Mouse (Mus musculus): ENCODE data around the gene Commd8.
A peak's percentile ranks its signal among the peaks of the same experiment; 100 is the strongest.
"Not testable (repeated sequence)": the region's sequence is repeated elsewhere in the genome, so short reads cannot be mapped to it uniquely, and the experiment has no call there.

The Commd8 gene

DNA sequence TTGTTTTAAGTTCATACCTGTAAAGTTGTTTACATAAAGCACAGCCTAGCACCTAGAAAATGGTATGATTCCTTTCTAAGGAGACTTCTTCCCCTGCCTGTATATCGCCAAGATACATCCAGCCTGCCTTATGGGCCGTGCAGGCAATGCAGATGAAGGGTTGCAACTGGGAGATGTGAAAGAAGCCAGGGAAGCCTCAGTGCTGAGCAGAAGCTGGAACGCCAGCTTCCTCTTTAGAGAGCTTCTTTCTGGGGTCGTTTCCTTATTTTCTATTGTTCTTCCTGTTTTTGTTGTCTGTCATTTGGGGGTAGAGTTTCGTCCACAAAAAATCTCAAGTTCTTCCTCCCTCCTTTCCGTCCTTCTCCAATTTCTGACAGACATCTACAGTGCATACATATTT lies 2.1 kb upstream of the Commd8 start:
- no peak for DNase-seq (ENCODE audit: low read depth in 2 of 2, low spot score in 2 of 2)

- no peak for DNase-seq (ENCODE audit: low read depth in 2 of 2, low spot score in 2 of 2)
These were observed 264 bp upstream of the Commd8 start for GRCm38 (mm10) chr5:72168285-72168621.

DNA sequence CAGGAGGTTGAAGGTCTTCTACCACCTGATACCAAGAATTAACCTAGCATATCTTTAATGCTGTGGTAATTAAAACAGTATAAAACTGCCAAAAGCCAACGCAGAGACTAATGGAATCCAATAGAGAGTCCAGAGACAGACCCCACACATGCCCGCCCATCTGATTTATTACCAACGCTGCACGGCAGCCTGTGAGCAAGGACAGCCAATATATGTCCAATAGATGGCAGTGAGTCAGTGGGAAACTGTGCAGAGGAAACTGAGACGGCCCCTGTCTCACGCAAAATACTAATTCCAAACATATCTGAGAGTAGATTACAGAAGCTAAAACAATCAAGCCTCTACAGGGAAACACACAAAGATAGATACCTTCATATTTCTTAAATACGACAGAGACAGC lies 3.6 kb downstream of the Commd8 start:
- DNase-seq (ENCODE audit: low read depth in 2 of 2, low spot score in 2 of 2), result no peak

DNA sequence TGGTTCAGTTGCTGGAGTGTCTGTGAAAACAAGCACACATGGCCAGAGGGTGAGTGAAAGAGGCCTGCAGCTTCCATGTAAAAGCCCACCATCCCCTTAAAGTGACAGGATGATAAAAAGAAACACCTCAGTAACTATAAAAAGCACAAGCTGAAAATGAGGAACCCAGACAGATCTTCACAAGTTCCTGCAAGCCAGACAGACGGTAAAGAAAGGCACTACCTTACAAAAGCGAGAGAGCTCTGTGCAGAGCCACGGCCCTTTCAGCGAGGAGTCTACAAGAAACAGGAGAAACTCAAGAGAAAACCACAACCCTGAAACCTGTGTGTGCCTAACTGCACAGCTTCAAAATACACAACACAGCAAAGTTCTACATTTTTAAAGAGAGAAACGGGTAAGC lies 5.1 kb downstream of the Commd8 start:
- peak in 1 of 2 experiments; percentile 24 for DNase-seq (ENCODE audit: low read depth in 2 of 2, low spot score in 2 of 2)

- peak in 1 of 2 experiments; percentile 41 for DNase-seq (ENCODE audit: low read depth in 2 of 2, low spot score in 2 of 2)
These were observed 7.1 kb downstream of the Commd8 start for GRCm38 (mm10) chr5:72160781-72161485.

- peak; percentile 23 to 27 for DNase-seq (ENCODE audit: low read depth in 2 of 2, low spot score in 2 of 2)
These were observed 8.5 kb downstream of the Commd8 start for GRCm38 (mm10) chr5:72159537-72159936.

DNA sequence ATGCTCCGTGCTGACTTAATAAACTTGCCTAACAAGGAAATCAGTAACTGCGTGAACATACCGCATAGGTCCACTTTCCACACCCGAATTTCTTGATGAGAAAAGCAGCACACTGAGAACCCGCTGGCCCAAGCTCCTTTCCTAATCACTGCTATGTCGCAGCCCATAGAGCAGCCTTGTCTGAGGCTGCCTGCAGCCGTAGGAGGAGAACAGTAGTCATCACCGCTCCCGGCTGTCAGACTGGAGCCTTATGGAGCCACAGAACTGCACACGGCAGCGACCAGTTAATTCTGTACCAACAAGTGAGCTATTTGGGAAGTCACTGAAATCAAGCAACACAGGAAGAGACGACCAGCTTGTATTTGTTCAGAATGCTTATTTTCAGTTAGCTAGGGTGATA lies 9.3 kb downstream of the Commd8 start:
- no peak for DNase-seq (ENCODE audit: low read depth in 2 of 2, low spot score in 2 of 2)

- DNase-seq (ENCODE audit: low read depth in 2 of 2, low spot score in 2 of 2), result no peak
These were observed 11.4 kb downstream of the Commd8 start for GRCm38 (mm10) chr5:72156598-72156997.

DNA sequence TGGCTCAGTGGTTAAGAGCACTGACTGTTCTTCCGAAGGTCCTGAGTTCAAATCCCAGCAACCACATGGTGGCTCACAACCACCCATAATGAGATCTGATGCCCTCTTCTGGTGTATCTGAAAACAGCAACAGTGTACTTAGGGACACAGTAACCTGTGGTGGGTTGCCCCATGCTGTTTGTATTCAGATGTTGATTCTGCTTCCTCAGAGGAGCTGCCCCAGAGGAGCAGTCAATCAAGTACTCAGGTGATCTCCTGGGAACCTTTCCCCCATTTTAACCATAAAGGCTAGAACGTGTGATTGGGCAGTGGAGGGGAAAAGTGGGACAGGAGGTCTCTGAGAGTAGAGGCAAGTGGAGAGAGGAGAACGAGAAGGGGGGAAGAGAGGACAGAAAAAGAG lies 12.3 kb downstream of the Commd8 start:
- DNase-seq (ENCODE audit: low read depth in 2 of 2, low spot score in 2 of 2), result not testable (repeated sequence)

GRCm38 (mm10) chr5:72150870-72151269 lies 17.1 kb downstream of the Commd8 start:
- no peak for DNase-seq (ENCODE audit: low read depth in 2 of 2, low spot score in 2 of 2)

- no peak for DNase-seq (ENCODE audit: low read depth in 2 of 2, low spot score in 2 of 2)
These were observed 19.3 kb downstream of the Commd8 start for GRCm38 (mm10) chr5:72148679-72149078.

DNA sequence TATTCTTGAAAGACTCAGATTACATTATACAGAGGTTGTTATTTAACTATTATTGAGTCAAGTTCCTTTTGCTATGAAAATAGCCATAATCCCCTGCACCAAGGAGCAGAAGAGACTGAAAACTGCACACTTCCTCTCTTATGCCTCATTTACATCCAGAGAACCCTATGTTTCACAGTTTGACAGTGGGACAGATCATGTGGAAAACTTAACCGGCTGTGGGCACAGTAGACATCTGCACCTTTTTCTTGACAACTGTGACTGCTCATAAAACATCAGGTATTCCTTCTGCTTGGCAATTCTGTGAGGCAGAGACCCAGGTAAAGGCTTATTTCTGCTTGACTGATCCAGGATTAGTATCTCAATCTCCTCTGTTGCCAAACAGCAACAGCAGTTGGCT lies 28.4 kb downstream of the Commd8 start:
- no peak for DNase-seq (ENCODE audit: low read depth in 2 of 2, low spot score in 2 of 2)

DNA sequence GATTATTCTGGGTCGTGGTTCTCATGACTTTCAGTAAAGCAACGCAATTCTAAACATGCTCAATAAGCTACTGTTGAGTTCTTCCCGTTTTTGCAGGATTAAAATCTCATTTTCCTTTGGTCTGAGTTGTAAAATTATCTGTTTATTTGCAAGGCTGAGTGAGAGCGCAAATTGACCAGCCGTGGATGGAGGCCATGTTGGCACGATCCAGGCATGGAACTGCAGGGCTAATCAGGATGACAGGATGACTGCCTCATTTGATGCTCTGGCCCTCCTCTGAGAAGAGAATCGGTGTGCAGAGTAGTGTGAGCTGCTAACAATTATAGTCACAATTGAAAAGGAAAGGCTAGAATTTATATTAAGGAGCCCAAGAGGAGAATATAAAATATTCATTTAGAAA lies 29.7 kb downstream of the Commd8 start:
- no peak for DNase-seq (ENCODE audit: low read depth in 2 of 2, low spot score in 2 of 2)

- DNase-seq (ENCODE audit: low read depth in 2 of 2, low spot score in 2 of 2), result no peak
These were observed 34.1 kb downstream of the Commd8 start for GRCm38 (mm10) chr5:72133906-72134305.

- no peak for DNase-seq (ENCODE audit: low read depth in 2 of 2, low spot score in 2 of 2)
These were observed 41.3 kb downstream of the Commd8 start for GRCm38 (mm10) chr5:72126681-72127080.

DNA sequence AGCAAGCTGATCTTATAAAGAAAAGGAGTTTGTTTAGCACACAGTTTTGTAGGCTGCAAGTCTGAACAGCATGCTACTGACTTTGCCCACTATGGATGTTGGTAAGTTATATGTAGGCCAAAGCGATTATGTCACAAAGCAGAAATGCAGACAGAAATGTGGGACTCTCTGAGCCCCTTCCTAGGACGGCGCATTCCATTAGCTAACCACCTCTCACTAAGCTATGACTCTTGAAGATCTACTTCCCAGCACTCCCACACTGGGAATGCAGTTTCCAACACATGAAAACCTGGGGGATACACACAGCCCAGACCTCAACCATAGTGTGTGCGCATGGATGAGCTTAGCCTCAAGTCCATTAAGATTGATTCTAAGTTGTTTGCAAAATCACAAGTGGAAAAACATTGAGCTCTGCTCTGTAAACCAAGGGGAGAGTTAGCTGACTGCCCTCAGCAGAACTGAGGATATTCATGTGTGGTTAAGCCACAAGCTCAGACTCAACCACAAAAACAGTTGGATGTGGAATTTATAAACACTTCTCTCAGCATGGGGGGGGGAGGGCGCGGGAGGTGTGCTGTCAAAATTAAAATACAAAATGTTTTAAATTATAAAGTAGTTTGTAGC lies 45.5 kb downstream of the Commd8 start:
- DNase-seq (ENCODE audit: low read depth in 2 of 2, low spot score in 2 of 2), result no peak
